Mouse (Mus musculus) thymus, postnatal 14 days (tissue): ENCODE data around the gene H1fx.
"Not testable (repeated sequence)": the region's sequence is repeated elsewhere in the genome, so short reads cannot be mapped to it uniquely, and the experiment has no call there.

Source experiments
- DNase-seq: peaks from one replicate; pipeline ENCODE4 v3.0.0; 2021

The H1fx gene

DNA sequence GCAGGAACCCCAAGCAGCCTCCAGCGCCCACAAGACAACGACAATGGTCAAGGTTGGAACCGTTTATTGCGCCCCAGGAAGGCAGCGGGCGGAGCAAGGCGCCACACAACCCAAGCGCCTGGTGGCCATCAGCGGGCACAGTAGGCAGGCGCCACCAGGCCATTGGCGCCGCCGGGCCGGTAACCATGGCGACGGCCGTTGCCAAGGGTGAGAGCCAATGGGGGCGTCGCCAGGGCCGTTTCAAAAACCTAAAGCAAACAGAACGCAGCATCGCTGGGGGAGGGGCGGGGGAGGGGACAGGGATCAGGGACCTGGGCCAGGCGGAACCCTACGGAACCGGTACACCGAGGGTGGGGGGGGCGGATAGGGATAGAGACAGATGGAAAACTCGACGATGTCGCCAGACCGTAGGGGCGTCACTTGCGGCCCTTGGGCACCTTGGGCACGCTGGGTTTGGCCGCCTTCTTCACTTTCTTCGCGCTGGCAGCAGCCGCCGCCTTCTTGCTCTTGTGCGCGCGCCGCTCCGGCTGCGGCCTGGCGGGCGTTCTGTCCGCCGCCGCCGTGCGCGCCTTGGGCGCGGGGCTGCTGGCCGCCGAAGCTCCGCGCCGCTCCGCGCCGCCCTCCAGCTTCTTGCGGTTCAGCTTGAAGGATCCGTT, 935 bp downstream of the H1fx start:
- DNase-seq: peak; percentile 71

DNA sequence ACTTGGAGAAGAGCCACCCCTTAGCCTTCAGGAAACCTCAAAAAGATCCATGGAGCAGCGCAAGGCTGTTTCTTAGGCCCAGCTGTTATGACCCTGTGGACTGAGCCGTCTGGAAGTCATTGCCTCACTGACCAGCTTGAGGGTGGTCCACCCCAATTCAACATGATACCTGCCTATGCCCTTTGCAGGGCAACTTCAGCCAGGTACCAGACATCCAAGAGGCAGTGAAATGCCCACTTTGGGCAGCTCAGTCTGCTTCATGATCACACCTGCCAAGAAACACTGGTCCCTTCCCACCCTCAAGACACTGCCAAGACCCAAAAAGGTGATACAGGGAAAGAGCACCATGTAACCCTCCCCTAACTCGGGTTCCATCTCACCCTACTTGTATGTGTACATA, 1.7 kb downstream of the H1fx start:
- DNase-seq: no peak

DNA sequence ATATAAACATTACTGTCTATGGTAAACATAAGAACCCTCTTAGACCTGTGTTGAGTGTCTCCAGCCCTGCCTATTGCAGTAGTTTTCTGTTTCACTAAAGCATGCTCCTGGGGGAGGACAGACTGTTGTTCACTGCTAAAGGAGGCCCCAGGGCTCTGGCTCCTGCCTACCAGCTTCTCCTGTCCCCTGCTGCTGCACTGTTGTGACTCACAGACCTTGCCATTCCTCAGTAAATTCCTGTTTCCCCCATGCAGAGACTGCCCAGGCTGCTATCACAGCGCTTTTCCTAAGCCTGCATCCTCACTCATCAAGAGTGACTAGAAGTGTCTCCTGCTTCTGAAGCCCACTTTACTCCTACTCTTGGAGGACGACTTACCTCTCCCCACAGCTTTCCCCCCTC, 11.4 kb downstream of the H1fx start:
- DNase-seq: no peak

DNA sequence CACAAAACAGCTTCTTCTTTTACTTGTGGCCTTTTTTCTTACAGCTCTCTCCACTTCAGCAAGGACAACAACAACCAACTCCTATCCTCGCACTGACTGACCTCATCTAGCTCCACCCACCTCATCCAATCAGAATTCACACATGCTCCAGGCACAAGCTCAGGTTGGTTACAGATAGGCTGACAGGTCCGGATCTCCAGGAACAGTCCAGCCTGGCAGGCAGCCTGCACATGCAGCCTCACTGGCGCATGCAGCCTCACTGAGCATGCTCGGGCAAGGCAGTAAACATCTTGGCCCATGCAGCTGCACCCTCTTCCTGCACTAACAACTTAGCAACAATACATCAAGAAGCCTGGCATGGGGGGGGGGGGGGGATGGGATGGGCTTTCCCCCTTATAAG, 19.0 kb downstream of the H1fx start:
- DNase-seq: not testable (repeated sequence)

DNA sequence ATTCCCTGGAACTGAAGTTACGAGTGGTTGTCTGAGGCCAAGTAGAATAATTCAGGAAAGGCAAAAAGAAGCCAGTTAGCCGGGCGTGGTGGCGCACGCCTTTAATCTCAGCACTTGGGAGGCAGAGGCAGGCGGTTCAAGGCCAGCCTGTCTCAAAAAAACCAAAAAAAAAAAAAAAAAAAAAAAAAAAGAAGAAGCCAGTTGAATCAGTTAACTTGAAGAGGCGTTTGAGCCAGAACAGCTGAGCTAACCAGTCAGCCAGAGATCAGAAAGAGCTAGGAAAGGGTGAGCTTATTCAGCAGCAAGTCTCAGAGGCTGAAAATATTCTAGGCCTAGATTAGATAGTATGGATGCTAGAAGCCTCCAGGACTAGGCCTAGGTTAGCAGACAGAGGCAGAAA, 39.3 kb downstream of the H1fx start:
- DNase-seq: no peak

DNA sequence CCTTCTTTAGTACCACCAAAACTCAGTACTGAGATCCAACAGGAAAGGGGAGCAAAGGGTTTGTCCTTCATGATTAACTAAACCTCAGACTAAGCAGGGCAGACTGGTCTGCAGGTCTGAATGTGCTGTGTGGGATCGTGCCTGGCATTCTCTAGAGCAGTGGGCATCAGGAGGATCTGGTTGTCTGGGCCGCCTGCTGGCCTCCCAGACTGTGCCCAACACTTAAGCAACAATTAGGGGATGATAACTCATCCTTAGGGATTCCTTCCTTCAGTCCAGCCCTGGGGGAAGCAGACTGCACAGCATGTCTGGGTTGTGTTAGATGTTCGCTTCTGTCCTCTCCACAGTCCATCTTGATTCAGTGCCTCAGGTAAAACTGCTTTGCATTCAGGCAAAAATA, 42.5 kb downstream of the H1fx start:
- no peak for DNase-seq

DNA sequence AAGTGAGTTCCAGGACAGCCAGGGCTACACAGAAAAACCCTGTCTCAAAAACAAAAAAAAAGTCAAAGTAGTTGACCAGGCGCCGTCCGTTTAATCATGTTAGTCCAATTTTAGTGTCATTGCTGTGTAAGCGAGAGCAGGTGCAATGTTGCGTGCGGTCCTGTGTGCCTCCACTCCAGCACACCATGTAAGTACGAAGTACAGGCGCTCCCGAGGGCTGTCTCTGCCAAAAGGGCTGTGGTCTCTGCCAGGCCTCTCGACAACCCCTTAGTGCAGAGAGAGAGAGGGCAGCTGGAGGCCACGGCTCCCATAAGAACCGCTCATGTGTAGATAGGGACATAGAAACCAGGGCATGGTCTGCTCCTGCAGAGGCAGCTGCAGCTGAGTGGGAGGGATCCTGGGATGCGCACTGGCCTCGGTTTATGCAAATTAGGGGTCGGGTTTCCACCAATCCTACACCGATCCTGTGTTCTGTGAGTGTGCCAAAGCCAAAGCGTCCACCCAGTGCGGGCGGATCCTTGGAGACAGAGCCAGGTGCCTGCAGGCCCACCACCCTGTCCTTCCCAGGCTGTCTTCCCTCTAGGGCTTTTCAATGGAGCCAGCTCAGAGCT, 44.2 kb downstream of the H1fx start:
- DNase-seq: no peak

DNA sequence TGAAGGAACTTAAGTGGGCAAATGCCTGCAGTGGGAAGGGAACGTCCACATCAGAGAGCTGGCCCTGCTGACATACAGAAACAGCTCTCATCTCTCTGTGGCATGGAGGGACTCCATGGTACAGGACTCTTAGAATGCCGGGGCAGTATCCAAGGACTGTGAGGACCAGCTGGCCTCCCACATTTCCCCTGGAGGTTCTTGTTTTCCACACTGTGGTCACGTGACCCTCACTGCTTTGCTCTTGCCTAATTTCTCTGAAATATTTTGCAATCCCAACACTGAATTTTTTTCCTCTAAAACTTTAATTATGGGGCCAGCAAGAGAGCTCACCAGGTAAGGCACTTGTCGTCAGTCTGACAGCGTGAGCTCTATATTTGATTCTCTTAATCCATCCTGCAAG, 46.4 kb downstream of the H1fx start:
- no peak for DNase-seq
